ENCODE assay signal across 7 mouse cellular contexts in the genomic region with DNA sequence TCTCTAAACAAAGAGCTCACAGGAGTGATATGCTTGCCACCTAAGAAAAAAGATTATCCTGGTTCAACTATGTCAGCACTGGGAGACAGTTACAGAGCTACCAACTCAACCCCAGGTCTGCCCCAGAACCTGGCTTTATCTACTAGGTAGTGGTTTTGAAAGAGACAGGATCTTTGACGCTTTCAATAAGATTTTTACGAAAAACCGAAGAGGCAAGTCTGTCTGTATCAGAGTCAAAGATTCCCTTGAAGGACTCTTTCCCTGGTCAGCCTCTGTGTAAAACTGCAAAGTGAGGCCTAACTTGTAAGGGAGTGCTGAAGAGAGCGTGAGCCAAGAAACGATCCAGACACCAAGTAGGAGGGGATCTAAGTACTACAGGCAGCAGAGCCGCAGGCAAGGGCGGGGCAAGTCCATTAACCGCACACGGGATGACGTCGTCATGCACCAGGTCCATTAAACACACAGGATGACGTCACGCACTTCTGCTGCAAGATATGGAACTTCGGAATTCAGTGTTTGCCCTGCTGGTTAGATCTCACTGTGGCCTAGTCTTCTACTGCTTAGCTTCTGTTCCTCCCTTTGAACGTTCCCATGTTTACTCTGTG. TPM values are rescaled to one million over a fixed set of nuclear protein-coding genes. Genes with fewer than 3 reads are reported as not detected.
DNase-seq lines count a peak whose midpoint lies in the region; ATAC-seq lines count a peak whose summit lies in the region.

No protein-coding gene starts in this region.

- no peak overlapping the region for H3K4me2 ChIP-seq in lung, embryonic 15.5 days
- H3K4me2 ChIP-seq in intestine, embryonic 16.5 days (ENCODE audit: low read depth, low read length) = no peak overlapping the region
- no peak overlapping the region for H3K4me2 ChIP-seq in stomach, embryonic 14.5 days (replicated peaks; ENCODE audit: low read depth, low read length)

- H3K27ac ChIP-seq in lung, embryonic 15.5 days = no peak overlapping the region
- H3K27ac ChIP-seq in intestine, embryonic 16.5 days (ENCODE audit: low read length) = no peak overlapping the region
- H3K27ac ChIP-seq in stomach, embryonic 14.5 days (ENCODE audit: low read length) = no peak overlapping the region

- H3K4me1 ChIP-seq in lung, embryonic 15.5 days = no peaks in the 10 kb centered on the region
- H3K4me1 ChIP-seq in intestine, embryonic 16.5 days (ENCODE audit: control insufficient read depth, insufficient read depth, low read length) = peaks cover 7% of the 10 kb centered on the region
- H3K4me1 ChIP-seq in stomach, embryonic 14.5 days (ENCODE audit: control insufficient read depth, insufficient read depth, low read length) = 0 out of 2 replicates have a peak, but pooled peaks cover 3% of the 10 kb centered on the region

- no peak overlapping the region for H3K4me3 ChIP-seq in lung, embryonic 15.5 days
- H3K4me3 ChIP-seq in intestine, embryonic 16.5 days (ENCODE audit: low read length) = no peak overlapping the region
- no peak overlapping the region for H3K4me3 ChIP-seq in stomach, embryonic 14.5 days (ENCODE audit: low read depth, low read length)

- H3K9me3 ChIP-seq in lung, embryonic 15.5 days = no peaks in the 10 kb centered on the region
- H3K9me3 ChIP-seq in intestine, embryonic 16.5 days (ENCODE audit: control insufficient read depth, low read length) = no peaks in the 10 kb centered on the region
- no peaks in the 10 kb centered on the region for H3K9me3 ChIP-seq in stomach, embryonic 14.5 days (ENCODE audit: control insufficient read depth, low read depth, low read length)

- no peak overlapping the region for H3K9ac ChIP-seq in lung, embryonic 15.5 days
- no peak overlapping the region for H3K9ac ChIP-seq in intestine, embryonic 16.5 days (ENCODE audit: low read depth, low read length)
- no peak overlapping the region for H3K9ac ChIP-seq in stomach, embryonic 14.5 days (replicated peaks; ENCODE audit: low read depth, low read length)

- H3K36me3 ChIP-seq in lung, embryonic 15.5 days = no peaks in the 10 kb centered on the region
- H3K36me3 ChIP-seq in intestine, embryonic 16.5 days (ENCODE audit: control insufficient read depth, insufficient read depth, low read length) = no peaks in the 10 kb centered on the region
- no peaks in the 10 kb centered on the region for H3K36me3 ChIP-seq in stomach, embryonic 14.5 days (ENCODE audit: control insufficient read depth, insufficient read depth, low read length)

- H3K27me3 ChIP-seq in lung, embryonic 15.5 days = peaks cover 7% of the 10 kb centered on the region; the same call in 1 of the 2 replicates
- H3K27me3 ChIP-seq in intestine, embryonic 16.5 days (replicated peaks; ENCODE audit: control insufficient read depth, insufficient read depth, low read length) = no peaks in the 10 kb centered on the region
- H3K27me3 ChIP-seq in stomach, embryonic 14.5 days (ENCODE audit: control insufficient read depth, insufficient read depth, low read length) = no peaks in the 10 kb centered on the region

- no peak for DNase-seq in lung, postnatal 25 days (ENCODE audit: low spot score)
- peak; percentile 85 for DNase-seq in MN1 (ENCODE audit: low spot score)
- no peak for DNase-seq in urinary bladder, postnatal 25 days (ENCODE audit: low spot score)

- peak; percentile 55; the same call in 1 of the 2 replicates for ATAC-seq in lung, embryonic 15.5 days (ENCODE audit: borderline replicate concordance, extremely low read depth, low FRiP score, low TSS enrichment)
- ATAC-seq in intestine, embryonic 16.5 days = peak; percentile 58
- ATAC-seq in stomach, embryonic 14.5 days (ENCODE audit: insufficient number of reproducible peaks, insufficient read depth, low FRiP score, low read depth) = peak; percentile 79
- no peak for ATAC-seq in activated CD4-positive, CD25-positive, alpha-beta regulatory T cell, adult 4 months

- WGBS in lung, embryonic 15.5 days = 59% methylated on average over 15 of the region's 15 CpGs
- WGBS in intestine, embryonic 16.5 days = 56% methylated on average over 15 of the region's 15 CpGs
- 61% methylated on average over 15 of the region's 15 CpGs for WGBS in stomach, embryonic 14.5 days

RNA-seq across cellular contexts. Expression of a gene that starts 12.7 kb away (rescaled TPM):
- 59.4 and 62.5 TPM in 2 replicates for polyA plus RNA-seq in lung, embryonic 15.5 days (2015; fragmentation: Nextera tagmentation; extraction: Ambion mirVana)
- 11.7 and 23.9 TPM in 2 replicates for polyA plus RNA-seq in intestine, embryonic 16.5 days (2015; fragmentation: Nextera tagmentation; extraction: Ambion mirVana)
- 52.7 and 65.1 TPM in 2 replicates for polyA plus RNA-seq in stomach, embryonic 14.5 days (2014; fragmentation: Nextera tagmentation; extraction: Ambion mirVana)
- 1 to 10 TPM; 7.7 to 9.0 TPM for polyA plus RNA-seq in activated CD4-positive, CD25-positive, alpha-beta regulatory T cell, adult 4 months (2017; shearing (Covaris generic))

RNA-seq across cellular contexts. Expression of a gene that starts 32.0 kb away (rescaled TPM):
- 10.6 and 11.9 TPM in 2 replicates for polyA plus RNA-seq in lung, embryonic 15.5 days (2015; fragmentation: Nextera tagmentation; extraction: Ambion mirVana)
- polyA plus RNA-seq in intestine, embryonic 16.5 days (2015; fragmentation: Nextera tagmentation; extraction: Ambion mirVana) = 8.7 and 10.3 TPM in 2 replicates
- 19.0 and 20.1 TPM in 2 replicates for polyA plus RNA-seq in stomach, embryonic 14.5 days (2014; fragmentation: Nextera tagmentation; extraction: Ambion mirVana)
- 10 to 100 TPM; 10.2 to 10.5 TPM for polyA plus RNA-seq in activated CD4-positive, CD25-positive, alpha-beta regulatory T cell, adult 4 months (2017; shearing (Covaris generic))
